Mouse (Mus musculus) mouse embryonic stem cell (cell line): ENCODE data around the gene Tor1aip2.

Experiments
- in situ Hi-C, 2 experiments: fragments of 300-500 bp; cut with MboI; formaldehyde crosslinking; loops; 1 replicate in 1 of 2; 3 replicates in 1 of 2; pipeline ENCODE4 v1.14.3; 2019 to 2020; ENCODE audit warnings: low sequenced_read_pairs in 2 of 2, low pct_unique_long_range_greater_than_20kb in 1 of 2, mixed read lengths in 1 of 2; ENCODE audit not compliant: unreplicated experiment in 1 of 2

The Tor1aip2 gene

GRCm38 (mm10) chr1:156035269-156035929 is at the start of gene Tor1aip2:
Tor1aip2 (plus strand) TSS chr1:156035403.
- in situ Hi-C loops = no loop called here

GRCm38 (mm10) chr1:155987625-155988024 is 47.6 kb upstream of the Tor1aip2 start:
- in situ Hi-C loops = no loop called here

GRCm38 (mm10) chr1:155989387-155989786 is 45.8 kb upstream of the Tor1aip2 start:
- in situ Hi-C loops = no loop called here

- in situ Hi-C loops = no loop called here
Measured at GRCm38 (mm10) chr1:155990391-155990790, 44.8 kb upstream of the Tor1aip2 start.

GRCm38 (mm10) chr1:155994524-155994923 is 40.7 kb upstream of the Tor1aip2 start:
- in situ Hi-C loops = no loop called here

GRCm38 (mm10) chr1:155995612-155996011 is 39.6 kb upstream of the Tor1aip2 start:
- in situ Hi-C loops = no loop called here

- in situ Hi-C loops = no loop called here
Measured at GRCm38 (mm10) chr1:156002366-156002765, 32.8 kb upstream of the Tor1aip2 start.

- in situ Hi-C loops = no loop called here
Measured at GRCm38 (mm10) chr1:156003201-156003935, 31.8 kb upstream of the Tor1aip2 start.

GRCm38 (mm10) chr1:156005906-156006305 is 29.3 kb upstream of the Tor1aip2 start:
- in situ Hi-C loops = no loop called here

- in situ Hi-C loops = no loop called here
Measured at GRCm38 (mm10) chr1:156009003-156009402, 26.2 kb upstream of the Tor1aip2 start.

- in situ Hi-C loops = no loop called here
Measured at GRCm38 (mm10) chr1:156019800-156020199, 15.4 kb upstream of the Tor1aip2 start.

GRCm38 (mm10) chr1:156020402-156020801 is 14.8 kb upstream of the Tor1aip2 start:
- in situ Hi-C loops = no loop called here

GRCm38 (mm10) chr1:156024831-156025503 is 10.2 kb upstream of the Tor1aip2 start:
- in situ Hi-C loops = no loop called here

- in situ Hi-C loops = no loop called here
Measured at GRCm38 (mm10) chr1:156027849-156028248, 7.4 kb upstream of the Tor1aip2 start.

GRCm38 (mm10) chr1:156028340-156028975 is 6.7 kb upstream of the Tor1aip2 start:
- in situ Hi-C loops = no loop called here

- in situ Hi-C loops = no loop called here
Measured at GRCm38 (mm10) chr1:156033921-156034320, 1.3 kb upstream of the Tor1aip2 start.

GRCm38 (mm10) chr1:156034661-156035060 is 542 bp upstream of the Tor1aip2 start:
- in situ Hi-C loops = no loop called here

- in situ Hi-C loops = no loop called here
Measured at GRCm38 (mm10) chr1:156035930-156036737, 931 bp downstream of the Tor1aip2 start, which contains the start of gene Tor1aip1. Tor1aip1 (minus strand) TSS chr1:156036480.
